Mouse (Mus musculus) testis, postnatal 14 days (tissue): ENCODE data around the gene Cxcr2.
A peak's percentile ranks its signal among the peaks of the same experiment; 100 is the strongest.

Source experiments
- DNase-seq: peaks from one replicate; pipeline ENCODE4 v3.0.0; 2021; ENCODE audit warnings: low spot score

The Cxcr2 gene

DNA sequence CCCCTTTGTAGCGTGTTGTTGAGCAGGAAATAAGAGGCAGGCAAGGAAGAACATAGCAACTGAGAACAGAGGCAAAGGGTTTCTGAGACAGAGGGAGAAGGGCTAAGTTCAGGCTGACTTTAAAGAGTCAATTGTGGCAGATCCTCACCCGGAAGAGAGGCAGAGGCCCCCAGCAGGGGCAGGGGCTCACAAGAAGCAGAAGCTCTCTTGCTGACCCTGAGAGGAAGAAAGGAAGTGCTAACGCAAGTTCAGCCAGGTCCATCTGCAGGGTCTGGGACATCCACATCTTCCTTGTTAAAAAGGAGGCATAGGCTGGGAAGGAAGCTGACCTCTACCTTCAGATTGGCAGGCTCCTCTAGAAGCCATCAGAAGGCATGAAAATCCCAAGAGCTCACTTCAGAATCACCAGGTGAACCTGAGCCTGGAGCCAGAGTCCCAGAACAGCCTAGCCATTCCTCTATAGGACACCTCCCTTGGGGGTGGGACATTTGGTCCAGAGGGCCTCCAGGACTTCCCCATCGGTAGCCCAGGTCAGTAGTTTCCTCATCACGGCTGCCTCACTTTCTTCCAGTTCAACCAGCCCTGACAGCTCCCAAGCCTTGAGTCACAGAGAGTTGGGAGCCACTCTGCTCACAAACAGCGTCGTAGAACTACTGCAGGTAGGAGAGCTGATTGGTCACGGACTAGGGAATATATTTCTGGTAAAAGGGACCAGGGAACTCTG lies at the start of gene Cxcr2:
TSS of gene Cxcr2 (plus strand) at position 529 of the 724 bp plus-strand sequence.
- no peak for DNase-seq

DNA sequence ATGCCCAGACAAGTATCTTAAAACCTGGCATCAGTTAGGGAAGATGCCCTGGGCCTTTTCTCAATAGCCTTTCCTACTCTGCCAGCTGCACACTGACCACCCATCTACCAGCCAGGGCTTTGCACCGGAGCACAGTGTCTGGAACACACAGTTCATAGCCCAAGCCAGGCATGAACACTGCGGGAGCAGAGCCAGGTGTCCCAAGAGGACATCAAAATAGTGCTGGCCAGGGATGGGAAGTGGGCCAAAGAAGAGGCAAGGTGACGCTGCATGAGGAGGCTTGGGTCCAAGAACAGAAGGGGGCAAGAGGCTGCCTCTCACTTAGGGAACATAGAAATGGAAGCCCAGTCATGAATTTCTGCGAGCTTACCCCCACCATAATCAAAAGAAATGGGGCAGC lies 48.1 kb upstream of the Cxcr2 start:
- DNase-seq: no peak

DNA sequence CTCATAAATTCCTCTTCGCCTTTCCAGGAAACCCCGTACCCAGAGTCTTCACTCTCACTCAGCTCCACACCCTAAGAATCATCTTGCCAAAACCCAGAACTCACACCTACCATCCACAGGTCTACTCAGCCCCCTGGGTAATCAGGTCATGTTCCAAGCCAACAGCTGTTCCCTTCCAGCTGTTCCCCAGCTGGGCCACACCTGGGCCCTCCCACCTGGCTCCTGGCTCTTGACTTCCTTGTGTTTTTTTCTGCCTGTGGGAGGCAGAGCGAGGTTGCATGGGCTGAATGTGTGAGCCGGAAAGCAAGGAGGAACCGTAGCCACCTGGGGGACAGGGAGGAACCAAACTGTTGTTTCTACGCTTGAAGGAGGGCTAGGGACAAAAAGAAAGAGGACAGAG lies 47.6 kb upstream of the Cxcr2 start:
- no peak for DNase-seq

DNA sequence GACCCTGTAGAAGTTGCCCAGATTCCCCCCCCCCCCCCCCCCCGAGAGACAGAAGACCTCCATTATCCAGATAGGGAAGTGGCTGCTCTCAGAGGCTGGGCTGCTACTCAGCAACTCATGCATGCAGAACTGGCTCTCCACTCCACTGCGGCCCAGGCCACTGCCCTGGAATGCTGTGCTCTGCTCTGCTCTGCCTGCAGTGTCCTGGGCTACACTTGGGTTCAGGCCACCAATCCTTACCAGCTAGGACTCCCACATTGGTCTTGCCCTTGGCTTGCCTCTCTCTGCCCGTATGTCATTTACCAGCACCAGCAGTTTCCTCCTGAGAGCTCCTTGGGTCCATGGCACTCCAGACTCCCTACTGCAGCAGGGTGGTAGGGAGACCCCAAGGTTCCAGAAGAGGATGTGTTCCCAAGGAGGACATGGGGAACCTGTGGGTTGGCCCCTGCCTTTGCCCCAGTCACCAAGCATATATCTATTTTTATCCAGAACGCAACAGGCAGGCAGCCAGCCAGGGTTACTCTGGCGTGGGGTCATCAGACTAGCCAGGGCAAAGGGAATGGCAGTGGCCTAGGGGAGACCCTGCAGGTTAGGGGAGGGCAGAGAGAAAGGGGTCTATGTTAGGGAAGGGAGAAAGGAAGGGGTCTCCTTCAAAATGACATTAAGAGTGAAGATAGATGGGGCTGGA lies 45.7 kb upstream of the Cxcr2 start:
- DNase-seq: no peak

DNA sequence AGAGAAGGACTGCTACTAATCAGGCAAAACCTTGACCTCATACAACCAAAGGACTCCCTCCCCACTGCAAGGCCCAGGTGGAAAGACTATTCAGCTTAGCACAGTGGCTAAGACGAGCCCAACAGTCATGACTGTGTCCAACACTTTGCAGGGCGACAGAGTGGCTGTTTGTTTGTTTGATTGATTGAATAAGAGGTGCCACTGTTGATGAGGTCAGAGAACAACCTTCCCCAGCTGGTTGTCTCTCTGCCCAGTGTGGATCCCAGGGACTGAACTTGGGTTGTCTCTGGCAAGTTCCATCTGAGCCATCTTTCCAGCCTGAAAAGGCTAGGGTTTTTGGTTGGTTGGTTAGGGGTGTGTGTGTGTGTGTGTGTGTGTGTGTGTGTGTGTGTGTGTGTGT lies 44.1 kb upstream of the Cxcr2 start:
- DNase-seq: no peak

DNA sequence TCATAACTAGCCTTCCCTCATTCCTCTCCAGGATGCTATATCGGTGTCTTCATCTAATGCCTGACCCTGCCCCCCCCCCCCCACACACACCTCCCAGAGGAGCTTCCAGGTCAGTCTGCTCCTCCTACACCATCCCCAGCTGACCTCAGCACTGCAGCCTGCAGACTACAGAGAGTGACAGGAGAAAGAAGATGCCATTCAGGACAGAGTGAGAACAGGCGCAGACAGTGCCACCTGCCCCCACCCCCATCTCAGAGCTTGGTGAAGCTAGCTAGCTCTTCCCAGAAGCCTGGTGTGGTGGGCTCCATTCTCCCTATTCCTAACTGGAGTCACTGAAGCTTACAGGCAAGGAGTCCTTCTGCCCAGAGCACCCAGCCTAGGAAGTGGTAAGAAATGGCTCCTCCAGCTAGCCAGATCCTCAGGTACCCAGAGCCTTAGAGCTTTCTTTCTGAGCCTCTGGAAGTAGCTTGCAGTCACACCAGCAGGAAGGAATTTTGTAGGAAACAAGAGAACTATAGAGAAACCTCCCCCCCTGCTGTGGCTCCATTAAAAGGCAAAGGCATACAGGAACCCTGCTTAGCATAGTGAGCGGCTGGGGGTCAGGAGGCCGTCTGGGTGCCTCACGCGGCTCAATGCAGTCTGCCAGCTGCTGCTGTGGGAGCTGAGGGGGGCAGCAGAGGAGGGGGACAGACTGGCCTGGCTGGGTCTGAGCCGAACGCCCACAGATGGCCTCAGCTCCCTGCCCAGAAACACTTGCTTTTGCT lies 42.7 kb upstream of the Cxcr2 start:
- DNase-seq: no peak

DNA sequence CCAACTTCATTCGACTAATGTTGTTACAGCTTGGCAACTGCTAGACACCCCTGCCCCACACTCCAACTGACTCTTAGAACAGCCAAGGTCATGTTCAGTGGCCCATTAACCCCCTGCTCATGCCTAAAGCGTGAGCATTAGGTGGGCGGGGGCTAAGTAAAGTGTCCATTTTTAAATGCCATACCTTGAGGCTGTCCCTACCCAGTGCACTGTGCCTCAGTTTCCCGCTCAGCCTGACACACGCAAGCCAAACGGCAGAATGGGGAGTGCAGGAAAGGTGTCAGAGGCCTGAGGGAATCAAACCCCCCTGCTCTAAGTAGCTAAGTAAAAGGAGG lies 42.1 kb upstream of the Cxcr2 start:
- DNase-seq: no peak

DNA sequence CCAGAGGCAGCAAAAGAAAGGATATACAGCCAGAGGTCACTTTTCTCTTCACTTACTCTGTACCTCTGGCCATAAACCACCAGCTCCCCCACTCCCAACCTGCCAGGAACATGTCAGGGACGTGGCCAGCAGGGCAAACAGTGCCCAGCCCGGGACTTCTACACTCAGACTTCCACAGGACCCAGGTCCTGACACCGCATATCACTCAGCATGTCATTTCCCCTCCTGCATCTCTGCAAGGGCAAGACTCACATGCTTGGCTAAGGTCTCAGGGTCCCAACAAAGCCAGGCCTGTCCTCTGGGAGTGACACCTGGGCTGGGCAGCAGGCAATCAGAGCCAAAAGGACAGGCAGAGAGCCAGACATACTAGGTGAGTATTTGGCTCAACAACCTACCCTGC lies 40.7 kb upstream of the Cxcr2 start:
- no peak for DNase-seq

DNA sequence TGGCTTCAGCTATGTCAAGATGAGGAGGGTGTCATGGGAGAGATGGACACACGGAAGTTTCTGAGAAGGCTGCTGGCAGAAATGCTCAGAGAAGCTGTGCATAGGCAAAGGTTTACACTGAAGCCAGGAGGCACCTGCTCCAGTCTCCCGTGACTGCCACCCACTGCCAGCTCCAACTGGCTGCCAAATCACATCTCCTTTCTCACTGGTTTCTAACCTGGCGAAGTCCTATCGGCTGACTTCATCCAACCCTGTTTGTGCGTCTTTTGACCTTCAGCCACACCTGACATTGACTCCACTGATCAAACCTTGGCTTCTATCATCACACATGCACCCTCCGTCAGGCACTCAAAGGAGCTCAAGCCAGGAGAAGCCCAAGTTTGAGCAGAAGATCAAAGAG lies 35.9 kb upstream of the Cxcr2 start:
- DNase-seq: no peak

DNA sequence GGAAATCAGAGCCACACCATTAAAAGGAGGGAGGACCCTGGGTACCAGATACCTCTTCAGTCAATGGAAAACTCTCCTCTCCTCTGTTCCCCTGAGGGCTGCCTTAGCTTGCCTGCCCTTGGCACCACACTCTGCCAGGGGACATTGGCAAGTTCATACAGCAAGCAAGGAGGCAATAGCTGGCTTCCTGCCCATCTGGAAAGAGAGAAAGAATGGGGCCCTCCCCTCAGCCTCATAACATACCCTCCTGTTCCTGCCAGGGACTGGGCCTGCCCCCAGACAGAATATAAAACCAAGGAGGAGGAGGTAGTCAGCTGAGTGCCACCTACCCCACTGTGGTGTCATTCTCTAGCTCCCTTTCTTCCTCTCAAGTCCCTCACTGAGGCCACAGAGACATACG lies 34.7 kb upstream of the Cxcr2 start:
- DNase-seq: no peak

DNA sequence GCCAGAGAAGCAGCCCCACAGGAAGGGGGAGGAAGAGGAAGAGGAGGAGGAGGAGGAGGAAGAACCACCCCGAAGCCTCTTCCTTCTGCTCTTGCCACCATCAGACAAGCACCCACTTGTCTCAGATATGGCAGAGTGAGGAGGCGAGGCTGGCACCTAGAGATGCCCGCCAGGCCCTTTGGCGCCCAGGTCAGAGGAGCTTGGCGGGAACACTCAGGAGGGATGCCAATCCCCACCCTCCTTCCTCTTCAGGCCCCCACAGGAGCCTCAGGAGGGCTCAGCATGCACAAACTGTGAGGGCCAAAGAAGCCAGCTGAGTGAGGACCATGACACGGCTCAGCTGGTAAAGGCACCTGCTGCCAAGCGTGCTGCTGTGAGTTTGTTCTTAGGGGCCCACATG lies 32.7 kb upstream of the Cxcr2 start:
- DNase-seq: no peak

DNA sequence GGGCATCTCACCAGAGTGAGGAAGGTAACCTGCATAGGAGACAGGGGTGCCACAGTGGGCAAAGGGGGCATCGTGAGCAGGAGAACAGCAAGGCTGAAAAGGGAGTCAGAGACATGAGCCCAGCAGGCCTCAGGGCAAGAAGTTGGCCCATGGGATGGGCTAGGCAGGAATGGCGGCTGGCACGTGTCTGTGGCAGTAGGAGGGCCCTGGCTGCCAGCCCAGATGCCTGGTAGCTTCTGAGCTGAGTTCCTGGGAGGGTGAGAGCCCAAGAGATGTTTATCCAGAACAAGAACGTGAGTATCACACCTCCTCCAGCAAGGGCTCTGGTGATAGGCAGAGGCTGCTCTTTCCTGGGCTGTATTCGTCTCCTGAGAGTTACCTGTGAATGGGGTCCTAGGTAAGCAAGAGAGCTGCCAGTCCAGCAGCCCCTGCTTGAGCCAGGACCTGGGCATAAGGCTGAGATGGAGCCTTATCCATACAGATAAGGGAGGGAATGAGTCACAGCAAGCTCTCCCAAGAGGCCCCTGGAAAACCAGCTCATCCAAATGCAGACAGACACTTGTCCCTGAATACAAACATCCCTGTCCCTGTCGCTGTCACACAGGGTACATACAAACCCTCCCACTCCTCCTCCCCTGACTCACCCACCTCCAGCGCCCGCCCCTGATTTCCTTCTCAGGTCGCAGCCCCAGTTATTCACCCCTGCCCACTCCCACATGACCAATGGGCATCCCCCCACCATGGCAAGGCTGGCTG lies 31.8 kb upstream of the Cxcr2 start:
- peak; percentile 53 for DNase-seq

DNA sequence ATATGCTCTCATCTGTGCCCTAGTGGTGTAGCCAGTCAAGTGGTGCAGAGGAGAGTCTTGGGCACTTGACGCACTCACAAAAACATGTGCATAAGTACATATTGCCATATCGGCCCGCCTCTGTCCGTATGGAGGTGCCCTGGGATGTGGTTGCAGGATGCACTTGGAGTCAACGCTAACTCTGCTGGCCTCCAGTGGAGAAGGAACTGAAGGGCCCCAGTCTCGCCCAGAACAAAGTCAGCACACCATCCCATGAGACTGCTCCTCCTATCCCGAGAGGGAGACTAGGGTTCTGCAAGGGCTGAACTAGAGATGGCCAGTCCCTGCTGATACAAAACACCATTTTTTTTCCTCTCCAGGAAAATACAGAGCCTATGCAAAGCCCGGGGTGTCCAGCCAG lies 30.6 kb upstream of the Cxcr2 start:
- no peak for DNase-seq

DNA sequence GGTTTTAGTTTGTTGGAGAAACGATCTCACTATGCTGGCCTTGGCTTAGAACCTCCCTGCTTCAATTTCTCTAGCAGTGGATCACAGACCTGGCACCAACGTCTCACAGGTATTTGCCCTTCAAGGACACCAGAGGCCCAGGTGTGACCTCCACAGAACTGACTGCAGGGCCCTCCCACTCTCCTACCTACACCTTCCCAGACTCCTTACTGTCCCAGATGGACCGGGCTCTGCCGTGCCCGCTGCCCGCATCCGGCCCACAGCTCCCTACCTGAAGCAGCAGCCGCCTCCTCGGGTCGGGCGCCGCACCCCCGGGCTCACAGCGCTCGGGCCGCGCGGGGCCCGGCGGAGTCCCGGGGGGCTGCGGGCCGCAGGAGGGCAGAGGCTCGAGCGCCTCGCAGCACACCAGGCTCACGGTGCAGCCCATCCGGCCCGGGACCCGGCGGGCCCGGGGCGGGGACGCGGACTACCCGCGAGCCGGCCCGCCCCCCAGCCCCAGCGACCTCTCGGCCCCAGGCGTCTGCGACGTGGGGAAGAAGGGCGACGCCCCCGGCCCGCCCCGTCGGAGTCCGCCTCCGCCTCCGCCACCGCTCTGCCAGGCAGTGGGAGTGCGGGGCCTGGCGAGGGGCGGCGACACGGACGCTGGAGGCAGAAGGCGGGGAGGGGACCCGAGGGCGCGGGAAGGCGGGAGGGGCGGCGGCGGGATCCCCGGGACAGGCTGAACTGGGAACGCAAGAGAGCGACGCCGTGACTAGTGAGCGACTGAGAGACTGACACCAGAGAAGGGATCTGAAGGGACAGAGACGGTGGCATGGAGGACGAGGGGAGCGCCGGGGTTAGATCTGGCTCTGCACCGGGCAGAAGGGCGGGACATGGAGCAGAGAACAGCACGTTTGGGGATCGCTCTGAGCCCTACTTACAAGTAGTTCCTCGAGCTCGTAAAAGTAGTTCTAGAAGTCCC lies 29.5 kb upstream of the Cxcr2 start, which contains the start of gene Tns1:
TSS of gene Tns1 (minus strand) at position 429 of the 961 bp plus-strand sequence.
- DNase-seq: peak; percentile 25

DNA sequence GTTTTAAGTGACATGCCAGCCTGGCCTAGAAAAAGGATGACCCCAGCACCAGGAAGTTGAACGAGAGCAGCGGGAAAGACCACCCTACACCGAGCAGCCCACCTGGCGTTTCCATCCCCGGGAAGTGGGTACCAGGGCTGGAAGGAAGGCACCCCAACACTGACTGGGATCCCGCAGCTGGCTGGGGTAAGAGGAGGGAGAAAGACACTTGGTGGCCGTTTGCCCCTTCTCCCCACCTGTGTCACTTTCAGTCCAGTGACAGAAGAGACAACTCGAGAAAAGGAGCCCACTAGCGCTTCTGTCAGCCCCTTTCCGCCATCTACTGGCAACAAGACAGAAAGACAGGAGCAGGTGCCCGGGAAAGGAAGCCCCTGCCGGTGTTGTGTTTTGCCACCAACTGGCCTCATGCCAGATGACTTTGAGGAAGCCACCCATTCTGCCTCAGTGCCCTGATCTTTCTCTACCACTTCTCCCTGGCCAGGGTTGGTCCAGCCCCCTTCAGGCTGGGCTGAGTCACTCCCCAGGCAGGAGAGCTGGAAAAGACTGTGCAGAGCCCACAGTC lies 28.7 kb upstream of the Cxcr2 start, which contains the start of gene Rufy4:
TSS of gene Rufy4 (plus strand) at position 551 of the 562 bp plus-strand sequence.
- peak; percentile 58 for DNase-seq

DNA sequence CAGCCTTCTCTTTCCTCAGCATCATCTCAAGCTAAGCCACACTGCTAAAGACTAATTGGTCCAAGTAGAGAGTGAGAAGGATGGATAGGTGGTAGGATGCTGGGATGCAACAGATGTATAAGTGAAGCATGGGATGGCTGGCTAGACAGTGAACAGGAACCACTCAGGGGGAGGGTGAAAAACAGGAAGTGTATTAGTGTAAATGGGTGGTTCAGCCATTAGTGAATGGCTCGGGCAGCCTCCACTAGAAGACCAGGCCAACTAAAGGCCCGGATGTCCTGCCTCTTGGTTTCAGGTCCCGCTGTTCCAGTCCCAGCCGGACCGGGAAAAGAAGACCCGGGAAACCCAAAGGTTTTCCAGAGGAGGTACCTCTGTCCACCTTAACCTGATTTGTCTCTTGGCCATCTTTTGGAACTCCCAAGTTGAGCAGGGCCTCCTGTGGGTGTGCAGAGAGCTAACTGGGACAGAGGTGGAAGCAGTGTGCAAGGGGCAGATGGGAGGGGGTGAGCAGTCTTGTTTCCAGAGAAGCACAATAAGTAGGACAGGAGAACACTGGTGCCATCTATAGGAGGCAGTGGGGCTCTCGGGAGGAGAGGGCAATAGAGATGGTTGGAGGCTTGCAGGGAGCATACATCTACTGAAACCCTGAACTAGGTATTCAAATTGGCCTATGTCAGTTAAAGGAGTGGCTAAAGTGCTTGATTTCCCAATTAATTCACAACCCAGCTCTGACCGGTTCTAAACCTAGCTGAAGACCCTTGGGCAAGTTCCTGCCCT lies 22.7 kb upstream of the Cxcr2 start:
- DNase-seq: no peak

DNA sequence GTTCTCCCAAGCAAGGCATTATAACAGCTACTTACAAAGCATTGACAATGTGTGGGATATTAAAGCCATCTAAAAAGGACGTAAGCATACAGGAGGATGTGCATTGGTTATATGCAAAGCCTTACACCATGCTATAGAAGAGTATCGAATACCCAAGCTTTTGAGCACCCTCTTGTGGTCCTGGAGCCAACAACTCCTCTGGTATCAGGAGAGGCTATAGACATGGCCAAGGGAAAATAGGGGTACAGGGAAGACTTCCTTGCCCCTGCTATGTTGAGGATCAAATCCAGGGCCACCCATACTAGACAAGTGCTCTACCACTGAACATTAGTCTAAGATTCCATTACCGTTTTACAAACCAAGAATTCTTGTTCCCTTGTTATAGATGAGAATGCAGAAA lies 21.8 kb upstream of the Cxcr2 start:
- DNase-seq: no peak

DNA sequence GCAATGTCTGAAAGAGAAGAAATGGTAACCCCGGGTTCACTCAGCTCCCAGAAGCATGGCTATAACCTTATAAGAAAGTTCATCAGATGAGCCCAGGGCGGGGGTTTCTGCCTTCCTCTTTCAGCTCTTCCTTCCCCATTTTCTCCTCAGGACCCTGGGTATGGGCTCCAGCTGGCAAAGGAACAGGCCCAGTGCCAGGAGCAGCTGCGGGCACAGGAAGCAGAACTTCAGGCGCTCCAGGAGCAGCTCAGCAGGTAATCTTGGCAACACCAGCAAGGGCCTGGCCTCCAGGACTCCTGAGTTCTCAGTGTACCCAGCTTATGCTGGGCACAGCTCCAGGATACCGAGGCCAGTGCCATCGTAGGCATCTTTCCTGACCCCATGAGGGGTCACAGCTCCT lies 19.8 kb upstream of the Cxcr2 start:
- no peak for DNase-seq

DNA sequence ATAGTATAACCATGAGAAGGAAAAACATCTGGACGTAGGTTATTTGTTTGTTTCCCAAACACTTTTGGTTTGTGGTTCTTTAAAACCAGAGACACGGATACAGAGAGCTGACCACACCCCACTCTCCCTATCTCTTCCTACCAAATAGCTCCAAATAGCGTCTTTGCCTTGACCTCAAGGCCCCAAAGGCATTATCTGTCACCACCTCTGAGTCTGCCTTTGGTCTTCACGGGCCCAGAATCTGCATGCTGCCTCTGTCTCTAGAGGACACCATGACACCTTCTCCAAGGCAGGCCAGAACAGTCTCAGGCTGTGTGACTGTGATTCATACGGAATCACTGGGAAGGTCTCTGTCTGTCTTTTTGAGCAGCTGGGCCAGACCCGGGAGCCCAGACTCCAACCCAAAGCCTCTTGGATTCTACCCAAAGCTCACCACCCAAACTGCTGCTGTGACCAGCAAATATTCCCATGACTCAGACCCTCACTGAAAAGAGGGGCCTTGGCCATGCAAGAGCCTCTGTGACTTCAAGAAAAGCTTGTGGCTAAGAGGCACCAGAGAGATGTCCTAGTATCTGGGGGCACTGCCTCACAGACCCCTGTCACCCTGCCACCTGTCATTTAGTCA lies 18.4 kb upstream of the Cxcr2 start:
- DNase-seq: no peak

DNA sequence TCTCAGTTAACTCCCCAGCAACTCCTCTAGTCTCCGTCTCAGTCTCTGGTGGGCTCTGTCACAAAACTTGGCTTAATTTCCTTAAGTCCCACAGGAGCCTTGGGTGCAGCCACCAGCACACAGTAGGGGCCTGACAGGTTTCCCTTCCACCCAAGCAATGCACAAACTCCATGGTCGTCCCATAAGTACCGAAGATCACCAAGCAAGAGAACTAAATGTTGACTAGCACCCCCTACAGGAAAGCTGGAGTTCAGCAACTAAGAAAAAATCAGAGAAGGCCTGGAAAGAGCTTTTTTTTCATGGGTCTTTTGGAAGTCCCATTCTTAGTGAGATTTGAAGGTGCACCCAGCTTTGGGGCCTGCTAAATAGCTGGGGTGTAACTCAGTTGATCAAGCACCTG lies 14.4 kb upstream of the Cxcr2 start:
- DNase-seq: no peak
